Mouse (Mus musculus): ENCODE measurements around the gene Stox1. TPM values are rescaled to one million over a fixed set of nuclear protein-coding genes. Genes with fewer than 3 reads are reported as not detected.

The Stox1 gene
- polyA plus RNA-seq, 2 experiments: 0.63 to 0.65 TPM

DNA sequence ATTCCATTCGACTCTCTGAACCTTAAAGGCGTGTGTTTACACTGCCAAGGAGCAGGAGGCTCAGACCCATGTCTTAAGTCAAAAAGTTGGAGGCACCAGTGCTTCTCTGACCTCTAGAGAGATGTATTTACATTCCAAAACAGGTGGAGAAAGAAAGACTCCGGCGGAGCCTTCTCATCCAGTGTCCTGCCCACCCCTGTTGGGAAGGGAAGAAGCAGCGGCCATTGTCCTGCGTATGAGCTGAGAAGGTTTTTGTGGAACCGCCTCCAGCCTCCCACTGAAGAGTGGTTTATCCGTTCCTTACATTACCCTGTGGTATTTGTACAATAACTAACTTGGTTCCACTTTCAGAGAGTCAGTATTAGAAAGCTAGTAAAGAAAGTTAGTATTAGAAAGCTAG, 33.2 kb downstream of the Stox1 start:
- Histone ChIP-seq H3K9me3 (ENCODE audit: control insufficient read depth, low read length) (no peaks in the 10 kb centered on the region), H3K4me2 (replicated peaks; ENCODE audit: low read depth, low read length, severe bottlenecking) (no peak overlapping the region), H3K9ac (ENCODE audit: low read depth, low read length, severe bottlenecking) (no peak overlapping the region), H3K27ac (replicated peaks; ENCODE audit: low read depth, low read length) (no peak overlapping the region), H3K27me3 (ENCODE audit: control insufficient read depth, insufficient read depth, low read length) (no peaks in the 10 kb centered on the region), H3K4me1 (ENCODE audit: control insufficient read depth, insufficient read depth, low read length) (peaks cover under 1% of the 10 kb centered on the region; the same call in 1 of the 2 replicates), H3K4me3 (replicated peaks; ENCODE audit: low read length) (no peak overlapping the region), H3K36me3 (ENCODE audit: control insufficient read depth, insufficient read depth, low read length) (no peaks in the 10 kb centered on the region)
- ATAC-seq (ENCODE audit: low FRiP score, low read depth): no peak
- no peak for TF ChIP-seq POLR2A (IDR thresholded peaks at IDR 0.05; ENCODE audit: borderline replicate concordance, extremely low read depth, insufficient read depth, insufficient read length)
- 73% methylated on average over 8 of the region's 8 CpGs for WGBS
- DNase-seq (ENCODE audit: low spot score): no peak

DNA sequence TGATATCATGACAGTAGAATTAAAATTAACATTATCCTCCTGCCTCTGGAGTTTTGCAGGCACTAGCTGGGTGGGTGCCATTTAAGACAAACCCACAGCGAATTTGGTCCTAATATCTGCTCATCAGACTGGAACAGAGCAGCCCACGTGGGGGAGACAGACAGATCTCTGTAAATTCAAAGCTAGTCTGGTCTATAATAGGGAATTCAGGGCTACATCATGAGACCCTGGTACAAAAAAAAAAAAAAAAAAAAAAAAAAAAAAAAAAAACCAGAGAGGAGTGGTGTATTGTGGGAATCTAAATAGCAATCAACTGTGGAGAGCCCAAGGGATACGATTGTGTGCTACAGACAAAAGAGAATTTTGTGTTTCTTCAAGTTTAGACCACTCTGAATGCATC, 33.7 kb downstream of the Stox1 start:
- no peak overlapping the region for H3K27ac ChIP-seq (replicated peaks; ENCODE audit: low read depth, low read length)
- H3K9me3 ChIP-seq (ENCODE audit: control insufficient read depth, low read length): no peaks in the 10 kb centered on the region
- TF ChIP-seq POLR2A (IDR thresholded peaks at IDR 0.05; ENCODE audit: borderline replicate concordance, extremely low read depth, insufficient read depth, insufficient read length): no peak
- H3K27me3 ChIP-seq (ENCODE audit: control insufficient read depth, insufficient read depth, low read length): no peaks in the 10 kb centered on the region
- no peak overlapping the region for H3K9ac ChIP-seq (ENCODE audit: low read depth, low read length, severe bottlenecking)
- no peaks in the 10 kb centered on the region for H3K36me3 ChIP-seq (ENCODE audit: control insufficient read depth, insufficient read depth, low read length)
- H3K4me2 ChIP-seq (replicated peaks; ENCODE audit: low read depth, low read length, severe bottlenecking): no peak overlapping the region
- 86% methylated on average over 3 of the region's 3 CpGs for WGBS
- H3K4me3 ChIP-seq (replicated peaks; ENCODE audit: low read length): no peak overlapping the region
- peaks cover 6% of the 10 kb centered on the region for H3K4me1 ChIP-seq (ENCODE audit: control insufficient read depth, insufficient read depth, low read length)
- no peak for DNase-seq (ENCODE audit: low spot score)
- no peak for ATAC-seq (ENCODE audit: low FRiP score, low read depth)

GRCm38 (mm10) chr10:62687032-62687674, 38.8 kb downstream of the Stox1 start:
- ATAC-seq (ENCODE audit: low FRiP score, low read depth): 0 out of 2 replicates have a peak, but pooled peaks have one; percentile 34
- Histone ChIP-seq H3K4me2 (replicated peaks; ENCODE audit: low read depth, low read length, severe bottlenecking) (no peak overlapping the region), H3K4me1 (ENCODE audit: control insufficient read depth, insufficient read depth, low read length) (peaks cover 15% of the 10 kb centered on the region), H3K9me3 (ENCODE audit: control insufficient read depth, low read length) (no peaks in the 10 kb centered on the region), H3K4me3 (replicated peaks; ENCODE audit: low read length) (no peak overlapping the region), H3K36me3 (ENCODE audit: control insufficient read depth, insufficient read depth, low read length) (no peaks in the 10 kb centered on the region), H3K27me3 (ENCODE audit: control insufficient read depth, insufficient read depth, low read length) (no peaks in the 10 kb centered on the region), H3K27ac (replicated peaks; ENCODE audit: low read depth, low read length) (peak overlapping the region; percentile 58; the same call in 1 of the 2 replicates), H3K9ac (ENCODE audit: low read depth, low read length, severe bottlenecking) (no peak overlapping the region)
- peak; percentile 30 for DNase-seq (ENCODE audit: low spot score)
- 32% methylated on average over 15 of the region's 15 CpGs for WGBS
- TF ChIP-seq POLR2A (IDR thresholded peaks at IDR 0.05; ENCODE audit: borderline replicate concordance, extremely low read depth, insufficient read depth, insufficient read length): no peak

- no peak for DNase-seq (ENCODE audit: low spot score)
- no peak for ATAC-seq (ENCODE audit: low FRiP score, low read depth)
These were observed 42.9 kb downstream of the Stox1 start for GRCm38 (mm10) chr10:62683043-62683442.

DNA sequence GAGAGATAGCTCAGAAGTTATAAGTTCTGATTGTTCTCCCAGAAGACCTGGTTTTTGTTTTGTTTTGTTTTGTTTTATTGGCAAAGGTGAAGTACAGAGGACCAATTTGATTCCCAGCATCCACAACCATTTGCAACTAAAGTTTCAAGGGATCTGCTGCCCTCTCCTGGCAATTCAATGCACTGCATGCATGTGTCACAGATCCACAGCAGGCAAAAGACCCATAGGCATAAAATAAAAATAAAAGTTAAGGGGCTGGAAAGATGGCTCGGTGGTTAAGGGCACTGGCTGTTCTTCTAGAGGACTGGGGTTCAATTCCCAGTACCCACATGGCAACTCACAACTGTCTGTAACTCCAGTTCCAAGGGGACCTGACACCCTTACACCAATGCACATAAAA, 46.1 kb downstream of the Stox1 start:
- no peak overlapping the region for H3K4me2 ChIP-seq (replicated peaks; ENCODE audit: low read depth, low read length, severe bottlenecking)
- no peak overlapping the region for H3K4me3 ChIP-seq (replicated peaks; ENCODE audit: low read length)
- H3K4me1 ChIP-seq (ENCODE audit: control insufficient read depth, insufficient read depth, low read length): no peaks in the 10 kb centered on the region
- no peaks in the 10 kb centered on the region for H3K36me3 ChIP-seq (ENCODE audit: control insufficient read depth, insufficient read depth, low read length)
- H3K9me3 ChIP-seq (ENCODE audit: control insufficient read depth, low read length): peaks cover 5% of the 10 kb centered on the region; the same call in 1 of the 2 replicates
- ATAC-seq (ENCODE audit: low FRiP score, low read depth): no peak
- H3K27ac ChIP-seq (replicated peaks; ENCODE audit: low read depth, low read length): no peak overlapping the region
- 71% methylated on average over 1 of the region's 1 CpGs for WGBS
- no peak for DNase-seq (ENCODE audit: low spot score)
- no peak for TF ChIP-seq POLR2A (IDR thresholded peaks at IDR 0.05; ENCODE audit: borderline replicate concordance, extremely low read depth, insufficient read depth, insufficient read length)
- no peak overlapping the region for H3K9ac ChIP-seq (ENCODE audit: low read depth, low read length, severe bottlenecking)
- no peaks in the 10 kb centered on the region for H3K27me3 ChIP-seq (ENCODE audit: control insufficient read depth, insufficient read depth, low read length)

More at GRCm38 (mm10) chr10:62683043-62683442, 42.9 kb downstream of the Stox1 start:
- WGBS: 49% methylated on average over 5 of the region's 5 CpGs
- Histone ChIP-seq H3K4me2 (replicated peaks; ENCODE audit: low read depth, low read length, severe bottlenecking) (no peak overlapping the region), H3K27me3 (ENCODE audit: control insufficient read depth, insufficient read depth, low read length) (no peaks in the 10 kb centered on the region), H3K4me3 (replicated peaks; ENCODE audit: low read length) (no peak overlapping the region), H3K27ac (replicated peaks; ENCODE audit: low read depth, low read length) (no peak overlapping the region), H3K4me1 (ENCODE audit: control insufficient read depth, insufficient read depth, low read length) (peaks cover 15% of the 10 kb centered on the region), H3K36me3 (ENCODE audit: control insufficient read depth, insufficient read depth, low read length) (no peaks in the 10 kb centered on the region), H3K9me3 (ENCODE audit: control insufficient read depth, low read length) (peaks cover 5% of the 10 kb centered on the region; the same call in 1 of the 2 replicates), H3K9ac (ENCODE audit: low read depth, low read length, severe bottlenecking) (no peak overlapping the region)
- no peak for TF ChIP-seq POLR2A (IDR thresholded peaks at IDR 0.05; ENCODE audit: borderline replicate concordance, extremely low read depth, insufficient read depth, insufficient read length)
